Mouse (Mus musculus) heart, adult 8-10 months (tissue): ENCODE data around the gene Tacr2. TPM values are rescaled to one million over a fixed set of nuclear protein-coding genes. Genes with fewer than 3 reads are reported as not detected.

Experiments
- DNase-seq: peaks from one replicate; pipeline ENCODE4 v3.0.0; 2022; ENCODE audit warnings: low spot score
- total RNA-seq, 4 experiments: library from RNA; stranded (reverse); gene quantifications; 2 replicates each; pipeline ENCODE4 v1.2.4; 2022

The Tacr2 gene
- total RNA-seq, 4 experiments from 2014 or later = not detected

DNA sequence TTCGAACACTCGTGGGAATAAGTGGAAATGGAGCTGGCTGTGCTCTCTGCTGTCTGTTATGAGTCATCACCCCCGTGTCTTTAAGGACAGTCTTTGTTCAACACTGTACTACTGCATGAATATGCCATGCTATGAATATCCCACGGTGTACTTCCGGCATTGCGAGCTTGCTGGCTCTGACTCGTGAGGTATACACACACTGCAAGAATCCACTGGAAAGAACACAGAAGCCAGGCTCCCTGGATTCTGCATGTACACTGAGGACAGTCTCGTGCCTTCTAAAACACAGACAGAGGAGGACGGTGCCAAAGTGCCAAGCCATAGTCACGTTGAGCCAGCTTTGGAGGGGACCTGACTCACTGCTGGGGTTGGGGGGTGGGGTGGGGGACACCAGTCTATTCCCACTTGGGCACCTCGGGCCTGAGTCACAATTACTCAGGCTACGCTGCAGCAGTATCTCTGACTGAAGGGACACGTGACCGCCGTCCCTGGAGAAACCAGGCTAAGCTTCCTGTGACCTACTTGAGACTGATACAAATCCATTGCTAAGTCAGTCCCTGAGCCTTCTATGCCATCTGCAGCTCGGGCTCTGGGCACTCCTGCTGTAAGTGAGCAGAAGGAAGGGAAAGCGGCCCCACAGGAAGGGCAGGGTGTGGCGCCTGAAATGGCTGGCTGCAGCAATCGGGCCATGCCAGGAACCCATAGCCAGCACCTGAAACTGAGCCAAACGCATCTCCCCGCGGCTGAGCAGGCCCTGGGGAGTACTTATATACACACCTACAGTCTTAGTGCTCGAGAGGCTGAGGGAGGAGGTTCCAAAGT is 48.0 kb downstream of the Tacr2 start:
- DNase-seq = peak; percentile 54

DNA sequence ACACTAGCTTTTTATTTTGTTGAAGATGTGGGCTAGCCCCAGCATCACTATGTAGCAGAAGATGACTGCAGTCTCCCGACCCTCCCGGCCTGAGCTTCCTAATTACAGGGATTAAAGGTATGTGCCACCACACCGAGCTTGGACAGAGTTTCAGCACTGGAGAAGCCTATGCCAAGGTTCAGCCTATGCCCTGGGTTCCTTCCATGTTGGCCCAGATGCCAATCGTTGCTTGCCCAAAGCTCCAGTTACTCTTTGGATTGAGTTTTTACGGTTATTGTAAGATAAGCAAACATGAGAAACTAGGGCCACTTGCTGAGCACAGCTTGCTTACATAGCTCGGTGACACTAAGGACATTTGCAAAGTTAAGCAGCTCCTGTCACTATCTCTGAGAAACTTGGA is 52.9 kb downstream of the Tacr2 start:
- DNase-seq = no peak

GRCm38 (mm10) chr10:62306483-62306882 is 54.2 kb downstream of the Tacr2 start:
- no peak for DNase-seq

GRCm38 (mm10) chr10:62308896-62309491 is 56.8 kb downstream of the Tacr2 start:
- no peak for DNase-seq

GRCm38 (mm10) chr10:62309593-62309992 is 57.4 kb downstream of the Tacr2 start:
- DNase-seq = no peak

DNA sequence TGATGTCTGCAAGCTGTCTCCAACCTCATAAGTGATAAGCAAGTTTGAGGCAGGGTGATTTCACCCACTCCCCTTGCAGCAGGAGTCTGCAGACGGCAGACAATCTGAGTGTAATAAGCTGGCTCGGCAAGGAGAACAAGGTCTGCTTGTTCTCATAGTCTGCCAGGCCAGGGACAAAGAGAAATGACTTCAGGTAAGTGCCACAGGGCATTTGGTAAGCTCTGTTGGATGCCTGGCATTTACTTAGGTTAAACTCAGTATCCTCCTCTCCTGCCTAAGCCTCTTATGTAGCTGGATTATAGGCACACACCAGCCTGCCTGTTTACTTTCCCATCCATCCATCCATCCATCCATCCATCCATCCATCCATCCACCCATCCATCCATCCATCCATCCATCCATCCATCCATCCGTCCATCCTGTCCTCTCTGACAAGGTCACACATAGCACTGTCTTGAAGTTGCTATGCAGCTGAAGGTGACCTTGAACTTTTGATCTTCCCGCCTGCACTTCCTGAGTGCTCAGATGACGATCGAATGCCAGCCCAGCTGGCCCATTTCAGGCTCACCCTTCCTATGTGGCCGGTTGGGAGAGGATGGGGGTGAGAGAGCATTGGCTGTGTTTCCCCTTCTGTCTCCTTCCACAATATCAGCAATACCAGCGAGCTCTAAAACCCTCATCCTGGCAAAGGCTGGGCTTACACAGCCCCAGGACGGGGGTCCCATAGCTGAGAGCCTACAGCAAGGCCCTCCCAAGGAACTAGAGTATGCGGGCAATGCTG is 58.2 kb downstream of the Tacr2 start:
- DNase-seq = no peak

DNA sequence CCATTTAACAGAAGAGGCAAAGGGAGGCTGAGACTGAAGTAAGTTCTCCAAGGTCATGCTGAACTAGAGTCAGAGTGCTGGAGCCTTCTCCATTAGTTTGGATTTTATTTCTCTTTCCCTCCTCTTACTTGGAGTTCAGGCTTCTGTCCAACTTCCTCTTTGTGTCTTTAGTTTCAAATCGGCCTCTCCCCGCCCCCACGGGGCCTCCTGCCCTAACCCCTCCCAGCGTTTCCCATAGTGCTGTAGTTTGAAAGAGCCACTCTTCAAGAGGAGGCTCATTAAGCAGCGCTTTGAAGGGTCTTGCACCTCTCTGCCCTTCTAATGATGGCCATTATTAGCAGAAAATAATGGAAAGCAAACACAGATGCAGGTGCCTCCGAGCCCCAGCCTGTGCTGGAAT is 59.2 kb downstream of the Tacr2 start:
- peak; percentile 71 for DNase-seq

GRCm38 (mm10) chr10:62313140-62313539 is 60.9 kb downstream of the Tacr2 start:
- no peak for DNase-seq

- DNase-seq = peak; percentile 58
Measured at GRCm38 (mm10) chr10:62313885-62314424, 61.7 kb downstream of the Tacr2 start.

Other genes with a start within 250 kb of the Tacr2 start
- not detected for gene Neurog3, start 119.3 kb upstream of the Tacr2 start, total RNA-seq
- 1 to 10 TPM; 4.1 to 5.5 (median 5.3) TPM for gene Fam241b, start 108.5 kb upstream of the Tacr2 start, total RNA-seq
- gene Tspan15, start 21.2 kb upstream of the Tacr2 start, total RNA-seq = 1 to 10 TPM; 5.6 to 9.2 (median 7.0) TPM
- gene Hk1, start 127.5 kb downstream of the Tacr2 start, total RNA-seq = 100 to 1,000 TPM in 3 of 4 experiments, 10 to 100 TPM in 1; 87.3 to 137 (median 106) TPM
- not detected for gene Hkdc1, start 170.1 kb downstream of the Tacr2 start, total RNA-seq
- gene 4930507D05Rik, start 197.1 kb downstream of the Tacr2 start, total RNA-seq = under 1 TPM; 0.14 to 0.37 (median 0.22) TPM
- 10 to 100 TPM; 35.9 to 46.2 (median 40.4) TPM for gene Supv3l1, start 197.3 kb downstream of the Tacr2 start, total RNA-seq
- 10 to 100 TPM; 42.9 to 55.6 (median 50.1) TPM for gene Vps26a, start 234.4 kb downstream of the Tacr2 start, total RNA-seq